In genomic region chr8:118283600-118284111, GRCm38 (mm10) we compare ENCODE assay signal across 9 mouse cellular contexts. TPM values are rescaled to one million over a fixed set of nuclear protein-coding genes. Genes with fewer than 3 reads are reported as not detected.
DNase-seq lines count a peak whose midpoint lies in the region; ATAC-seq and TF ChIP-seq lines count a peak whose summit lies in the region.
"Had no signal": no experiment of that assay in that cellular context is flagged by ENCODE, and none has a peak within 500 bp of the region (broad histone marks: within the 10 kb centered on the region; RNA-seq: fewer than 3 reads in every experiment).

Cdh13 (plus strand) TSS chr8:118283733.

- no peaks in the 10 kb centered on the region for H3K9me3 ChIP-seq in lung, embryonic 14.5 days (ENCODE audit: low read depth, low read length)
- no peaks in the 10 kb centered on the region for H3K9me3 ChIP-seq in hindbrain, embryonic 16.5 days (ENCODE audit: control insufficient read depth, low read length)
- H3K9me3 ChIP-seq in limb, embryonic 14.5 days (ENCODE audit: control insufficient read depth, low read length) = no peaks in the 10 kb centered on the region

- no peaks in the 10 kb centered on the region for H3K36me3 ChIP-seq in lung, embryonic 14.5 days (ENCODE audit: insufficient read depth)
- no peaks in the 10 kb centered on the region for H3K36me3 ChIP-seq in hindbrain, embryonic 16.5 days (ENCODE audit: control insufficient read depth, insufficient read depth, low read length)
- H3K36me3 ChIP-seq in limb, embryonic 14.5 days (ENCODE audit: control insufficient read depth, insufficient read depth, low read length) = no peaks in the 10 kb centered on the region

- no peak for TF ChIP-seq CTCF in lung, embryonic 14.5 days (IDR thresholded peaks at IDR 0.05; ENCODE audit: low read depth)
- TF ChIP-seq CTCF in olfactory bulb, adult 2 months (IDR thresholded peaks at IDR 0.05; ENCODE audit: insufficient read depth, low read depth, low read length) = no peak

- peaks cover 33% of the 10 kb centered on the region for H3K27me3 ChIP-seq in lung, embryonic 14.5 days (ENCODE audit: insufficient read depth, low read length)
- no peaks in the 10 kb centered on the region for H3K27me3 ChIP-seq in hindbrain, embryonic 16.5 days (replicated peaks; ENCODE audit: control insufficient read depth, insufficient read depth, low read length)
- H3K27me3 ChIP-seq in limb, embryonic 14.5 days (ENCODE audit: control insufficient read depth, insufficient read depth, low read length) = peaks cover 43% of the 10 kb centered on the region

- H3K4me1 ChIP-seq in lung, embryonic 14.5 days (ENCODE audit: insufficient read depth) = no peaks in the 10 kb centered on the region
- peaks cover 27% of the 10 kb centered on the region for H3K4me1 ChIP-seq in hindbrain, embryonic 16.5 days (ENCODE audit: control insufficient read depth, insufficient read depth, low read depth, low read length)
- peaks cover 7% of the 10 kb centered on the region; the same call in 1 of the 2 replicates for H3K4me1 ChIP-seq in limb, embryonic 14.5 days (ENCODE audit: control insufficient read depth, insufficient read depth, low read length)
- peaks cover 12% of the 10 kb centered on the region for H3K4me1 ChIP-seq in olfactory bulb, adult 2 months (ENCODE audit: control insufficient read depth, insufficient read depth, low read length)

- peak within 1 kb of the TSS; percentile 46 for H3K9ac ChIP-seq in lung, embryonic 14.5 days
- H3K9ac ChIP-seq in hindbrain, embryonic 16.5 days (ENCODE audit: low read depth, low read length) = peak within 1 kb of the TSS; percentile 80
- peak within 1 kb of the TSS; percentile 63 for H3K9ac ChIP-seq in limb, embryonic 14.5 days (ENCODE audit: low read depth, low read length, severe bottlenecking)

- peak; percentile 32; the same call in 1 of the 2 replicates for ATAC-seq in lung, embryonic 14.5 days (ENCODE audit: insufficient read depth)
- peak; percentile 68 for ATAC-seq in hindbrain, embryonic 16.5 days
- ATAC-seq in limb, embryonic 14.5 days (ENCODE audit: low FRiP score, low read depth) = peak; percentile 24; the same call in 1 of the 2 replicates
- no peak for ATAC-seq in monocyte, adult 5-6 weeks (replicated peaks; ENCODE audit: insufficient number of reproducible peaks, low FRiP score, low TSS enrichment, poor library complexity, severe bottlenecking)

- no peak within 1 kb of the TSS for H3K27ac ChIP-seq in lung, embryonic 14.5 days (ENCODE audit: low read depth)
- peak within 1 kb of the TSS; percentile 64 for H3K27ac ChIP-seq in hindbrain, embryonic 16.5 days (ENCODE audit: low read depth, low read length)
- H3K27ac ChIP-seq in limb, embryonic 14.5 days (replicated peaks; ENCODE audit: low read depth, low read length) = 0 out of 2 replicates have a peak within 1 kb of the TSS, but pooled peaks have one; percentile 38
- H3K27ac ChIP-seq in olfactory bulb, adult 2 months (ENCODE audit: insufficient read depth, low read depth, low read length) = no peak within 1 kb of the TSS

- WGBS in lung, embryonic 14.5 days = 1% methylated on average over 33 of the region's 33 CpGs
- under 1% methylated on average over 33 of the region's 33 CpGs for WGBS in hindbrain, embryonic 16.5 days
- 0% methylated on average over 33 of the region's 33 CpGs for whole genome bisulfite sequencing in limb, embryonic 14.5 days
- under 1% methylated on average over 33 of the region's 33 CpGs for WGBS in olfactory bulb, adult 2 months

- peak within 1 kb of the TSS; percentile 80 for H3K4me2 ChIP-seq in lung, embryonic 14.5 days
- peak within 1 kb of the TSS; percentile 65 for H3K4me2 ChIP-seq in hindbrain, embryonic 16.5 days (ENCODE audit: low read length)
- peak within 1 kb of the TSS; percentile 87 for H3K4me2 ChIP-seq in limb, embryonic 14.5 days (replicated peaks; ENCODE audit: low read depth, low read length, severe bottlenecking)

- peak within 1 kb of the TSS; percentile 44 for H3K4me3 ChIP-seq in lung, embryonic 14.5 days (ENCODE audit: low read depth, low read length)
- H3K4me3 ChIP-seq in hindbrain, embryonic 16.5 days (ENCODE audit: low read length) = peak within 1 kb of the TSS; percentile 51
- H3K4me3 ChIP-seq in limb, embryonic 14.5 days (replicated peaks; ENCODE audit: low read length) = peak within 1 kb of the TSS; percentile 44
- H3K4me3 ChIP-seq in olfactory bulb, adult 2 months (ENCODE audit: insufficient read depth, low read depth, low read length) = peak within 1 kb of the TSS; percentile 47

- no peak for TF ChIP-seq POLR2A in limb, embryonic 14.5 days (IDR thresholded peaks at IDR 0.05; ENCODE audit: borderline replicate concordance, extremely low read depth, insufficient read depth, insufficient read length)
- no peak for TF ChIP-seq POLR2A in olfactory bulb, adult 2 months (IDR thresholded peaks at IDR 0.05; ENCODE audit: insufficient read depth, low read depth, low read length)

- DNase-seq in lung, embryonic 14.5 days = peak; percentile 68
- DNase-seq in lung, postnatal 36 days = no peak
- DNase-seq in embryo, embryonic 10 days (ENCODE audit: low spot score) = peak; percentile 80
- peak; percentile 63 for DNase-seq in gastrocnemius, postnatal 10 days
- DNase-seq in limb, embryonic 14.5 days (ENCODE audit: low spot score) = peak; percentile 49

RNA-seq across cellular contexts. Expression of gene Cdh13, which starts in this region (rescaled TPM):
- 1.2 and 3.1 TPM in 2 replicates for polyA plus RNA-seq in lung, embryonic 14.5 days (2014; fragmentation: Nextera tagmentation; extraction: Ambion mirVana)
- total RNA-seq in gastrocnemius, postnatal 10 days (2021) = 100 to 1,000 TPM; 165 to 166 TPM
- polyA plus RNA-seq in hindbrain, embryonic 16.5 days (2015; fragmentation: Nextera tagmentation; extraction: Ambion mirVana) = 120 and 123 TPM in 2 replicates
- polyA plus RNA-seq in limb, embryonic 14.5 days (2012; rRNA removed) = 9.3 and 10.0 TPM in 2 replicates
- polyA plus RNA-seq in limb, embryonic 14.5 days (2014; fragmentation: Nextera tagmentation; extraction: Ambion mirVana) = 22.7 and 25.2 TPM in 2 replicates
- polyA plus RNA-seq in olfactory bulb, adult 2 months (2012; ENCODE audit: insufficient read depth, insufficient read length, low replicate concordance, missing spikeins) = not detected in 2 replicates
- not detected in 3 replicates for total RNA-seq in monocyte, adult 5-6 weeks (2017)
- total RNA-seq: neutrophil, adult 5-6 weeks had no signal

Comparison
In these comparisons a context has a peak if more than half of its experiments do, and no peak if none do; other contexts are left out.
1. RNA of gene Cdh13 (total RNA-seq): 165 to 166 TPM in gastrocnemius, postnatal 10 days; not detected in monocyte, adult 5-6 weeks; every median in the first group is over 100 times any median in the second.
2. H3K27ac ChIP-seq: peak in hindbrain, embryonic 16.5 days (single experiment) and limb, embryonic 14.5 days (single experiment); none in lung, embryonic 14.5 days (single experiment) and olfactory bulb, adult 2 months (single experiment).
3. Peak in every context shown above with its lines, with median percentiles within 50 percentile points of each other: H3K4me2 ChIP-seq, H3K4me3 ChIP-seq and H3K9ac ChIP-seq.